In genomic region chrX:101954492-101954851, GRCm38 (mm10) we compare ENCODE assay signal across 8 mouse cellular contexts.
DNase-seq lines count a peak whose midpoint lies in the region; ATAC-seq and TF ChIP-seq lines count a peak whose summit lies in the region.

No protein-coding gene starts in this region.

- WGBS in embryonic facial prominence, embryonic 15.5 days, result 34% methylated on average over 6 of the region's 6 CpGs
- WGBS in hindbrain, embryonic 13.5 days, result 36% methylated on average over 6 of the region's 6 CpGs
- WGBS in midbrain, embryonic 14.5 days, result 48% methylated on average over 5 of the region's 6 CpGs
- 49% methylated on average over 6 of the region's 6 CpGs for WGBS in thymus, adult 2 months

- intact Hi-C loops in left cerebral cortex, postnatal 36 days (cut with DNase I), result loop anchor here (2.0 kb wide), 1 partner anchor 112 kb away; no protein-coding TSS in a partner anchor

- H3K9ac ChIP-seq in embryonic facial prominence, embryonic 15.5 days, result no peak overlapping the region
- H3K9ac ChIP-seq in hindbrain, embryonic 13.5 days, result 0 out of 2 replicates have a peak overlapping the region, but pooled peaks have one; percentile 53
- H3K9ac ChIP-seq in midbrain, embryonic 14.5 days (replicated peaks; ENCODE audit: low read length), result no peak overlapping the region

- TF ChIP-seq CTCF in layer of hippocampus, adult 2 months (conservative IDR thresholded peaks at IDR 0.05), result no peak
- TF ChIP-seq CTCF in thymus, adult 2 months (IDR thresholded peaks at IDR 0.05; ENCODE audit: borderline replicate concordance, control insufficient read depth, extremely low read depth, insufficient read depth, low read length, poor library complexity), result no peak

- H3K4me1 ChIP-seq in embryonic facial prominence, embryonic 15.5 days, result peaks cover 4% of the 10 kb centered on the region; the same call in 1 of the 2 replicates
- no peaks in the 10 kb centered on the region for H3K4me1 ChIP-seq in hindbrain, embryonic 13.5 days (replicated peaks)
- H3K4me1 ChIP-seq in midbrain, embryonic 14.5 days (ENCODE audit: control insufficient read depth, insufficient read depth, low read length), result no peaks in the 10 kb centered on the region
- H3K4me1 ChIP-seq in thymus, adult 2 months (replicated peaks; ENCODE audit: control insufficient read depth, insufficient read depth, low read length), result 0 out of 2 replicates have a peak, but pooled peaks cover 3% of the 10 kb centered on the region

- peak overlapping the region; percentile 43; the same call in 1 of the 2 replicates for H3K27ac ChIP-seq in layer of hippocampus, adult 2 months
- H3K27ac ChIP-seq in embryonic facial prominence, embryonic 15.5 days (replicated peaks), result no peak overlapping the region
- no peak overlapping the region for H3K27ac ChIP-seq in hindbrain, embryonic 13.5 days
- H3K27ac ChIP-seq in midbrain, embryonic 14.5 days (replicated peaks; ENCODE audit: low read depth, low read length), result no peak overlapping the region
- no peak overlapping the region for H3K27ac ChIP-seq in thymus, adult 2 months (ENCODE audit: control insufficient read depth, insufficient read depth, low read length)

- TF ChIP-seq POLR2A in thymus, adult 2 months (IDR thresholded peaks at IDR 0.05; ENCODE audit: control insufficient read depth, extremely low read depth, insufficient read depth, low read length, poor library complexity), result no peak

- no peaks in the 10 kb centered on the region for H3K9me3 ChIP-seq in embryonic facial prominence, embryonic 15.5 days (replicated peaks)
- no peaks in the 10 kb centered on the region for H3K9me3 ChIP-seq in hindbrain, embryonic 13.5 days
- no peaks in the 10 kb centered on the region for H3K9me3 ChIP-seq in midbrain, embryonic 14.5 days (ENCODE audit: control insufficient read depth, low read length)

- no peaks in the 10 kb centered on the region for H3K27me3 ChIP-seq in embryonic facial prominence, embryonic 15.5 days
- H3K27me3 ChIP-seq in hindbrain, embryonic 13.5 days, result peaks cover 26% of the 10 kb centered on the region
- H3K27me3 ChIP-seq in midbrain, embryonic 14.5 days (ENCODE audit: control insufficient read depth, insufficient read depth, low read length), result no peaks in the 10 kb centered on the region
- no peaks in the 10 kb centered on the region for H3K27me3 ChIP-seq in thymus, adult 2 months (ENCODE audit: control insufficient read depth, insufficient read depth, low read length)

- peak overlapping the region; percentile 54 for H3K4me2 ChIP-seq in embryonic facial prominence, embryonic 15.5 days (replicated peaks)
- H3K4me2 ChIP-seq in hindbrain, embryonic 13.5 days, result peak overlapping the region; percentile 55
- peak overlapping the region; percentile 56 for H3K4me2 ChIP-seq in midbrain, embryonic 14.5 days (ENCODE audit: low read length)

- H3K4me3 ChIP-seq in layer of hippocampus, adult 2 months, result no peak overlapping the region; the same call in 1 of the 2 replicates
- 0 out of 2 replicates have a peak overlapping the region, but pooled peaks have one; percentile 37 for H3K4me3 ChIP-seq in embryonic facial prominence, embryonic 15.5 days (replicated peaks)
- H3K4me3 ChIP-seq in hindbrain, embryonic 13.5 days, result no peak overlapping the region; the same call in 1 of the 2 replicates
- 0 out of 2 replicates have a peak overlapping the region, but pooled peaks have one; percentile 31 for H3K4me3 ChIP-seq in midbrain, embryonic 14.5 days (replicated peaks; ENCODE audit: low read depth, low read length)
- H3K4me3 ChIP-seq in thymus, adult 2 months (ENCODE audit: control insufficient read depth, insufficient read depth, low read length), result no peak overlapping the region

- ATAC-seq in embryonic facial prominence, embryonic 15.5 days (ENCODE audit: insufficient number of reproducible peaks, low FRiP score, low TSS enrichment, low read depth), result 0 out of 2 replicates have a peak, but pooled peaks have one; percentile 4
- ATAC-seq in hindbrain, embryonic 13.5 days (ENCODE audit: low FRiP score), result no peak; the same call in 1 of the 2 replicates
- no peak for ATAC-seq in midbrain, embryonic 14.5 days (ENCODE audit: low FRiP score, low TSS enrichment)
- no peak for ATAC-seq in CD4-positive, CD25-positive, alpha-beta regulatory T cell, adult 4 months

- H3K36me3 ChIP-seq in embryonic facial prominence, embryonic 15.5 days, result no peaks in the 10 kb centered on the region
- H3K36me3 ChIP-seq in hindbrain, embryonic 13.5 days, result no peaks in the 10 kb centered on the region
- H3K36me3 ChIP-seq in midbrain, embryonic 14.5 days (ENCODE audit: control insufficient read depth, insufficient read depth, low read length), result no peaks in the 10 kb centered on the region
- no peaks in the 10 kb centered on the region for H3K36me3 ChIP-seq in thymus, adult 2 months (ENCODE audit: control insufficient read depth, insufficient read depth, low read length)

- no peak for DNase-seq in layer of hippocampus, adult 2 months (ENCODE audit: low spot score in 2 of 2)
- DNase-seq in layer of hippocampus, postnatal 10 days (ENCODE audit: low spot score in 2 of 2), result no peak
- DNase-seq in midbrain, embryonic 14.5 days, result no peak
- DNase-seq in thymus, adult 2 months, result no peak
- DNase-seq in left cerebral cortex, postnatal 36 days (ENCODE audit: low spot score in 2 of 2), result no peak

Comparison
In these comparisons a context has a peak if more than half of its experiments do, and no peak if none do; other contexts are left out.
1. H3K4me3 ChIP-seq: peak in embryonic facial prominence, embryonic 15.5 days (single experiment) and midbrain, embryonic 14.5 days (single experiment); none in layer of hippocampus, adult 2 months (single experiment), hindbrain, embryonic 13.5 days (single experiment) and thymus, adult 2 months (single experiment).
2. Peak in every context shown above with its lines, with median percentiles within 50 percentile points of each other: H3K4me2 ChIP-seq.